Mouse (Mus musculus) C2C12 (cell line): ENCODE data around the gene Pelp1. TPM values are rescaled to one million over a fixed set of nuclear protein-coding genes. Genes with fewer than 3 reads are reported as not detected.

Experiments
- H3K27me3 ChIP-seq: one replicate; pipeline ENCODE4 v1.6.1; 2011; ENCODE audit not compliant: control insufficient read depth, insufficient read depth, insufficient read length
- H3K36me3 ChIP-seq: one replicate; pipeline ENCODE4 v1.6.1; 2011; ENCODE audit not compliant: control insufficient read depth, insufficient read depth
- H3K4me3 ChIP-seq: one replicate; pipeline ENCODE4 v1.5.1; 2011; ENCODE audit warnings: mild to moderate bottlenecking, control low read depth; ENCODE audit not compliant: poor library complexity, insufficient read depth, severe bottlenecking
- H3K79me2 ChIP-seq: one replicate; pipeline ENCODE4 v1.6.1; 2011; ENCODE audit not compliant: control insufficient read depth, insufficient read depth
- H3K79me3 ChIP-seq: one replicate; pipeline ENCODE4 v1.6.1; 2011; ENCODE audit warnings: low read depth, control low read depth
- H3ac ChIP-seq: one replicate; pipeline ENCODE3; 2011; ENCODE audit warnings: low read depth; ENCODE audit not compliant: control insufficient read depth, insufficient read length
- CEBPB ChIP-seq: IDR thresholded peaks from one replicate; pipeline ENCODE4 v1.6.1; 2011; ENCODE audit warnings: low read depth, mild to moderate bottlenecking, control low read depth, moderate library complexity
- CTCF ChIP-seq: IDR thresholded peaks from one replicate; pipeline ENCODE4 v1.5.1; 2011; ENCODE audit not compliant: control insufficient read depth, insufficient read depth, insufficient read length
- FOSL1 ChIP-seq: IDR thresholded peaks from one replicate; pipeline ENCODE4 v1.8.0; 2011; ENCODE audit warnings: mild to moderate bottlenecking, low read length; ENCODE audit not compliant: poor library complexity, insufficient read depth, severe bottlenecking
- MAX ChIP-seq: IDR thresholded peaks from one replicate; pipeline ENCODE4 v1.6.1; 2011; ENCODE audit warnings: mild to moderate bottlenecking, control low read depth
- MYOD1 ChIP-seq: IDR thresholded peaks from one replicate; pipeline ENCODE4 v1.6.1; 2011; ENCODE audit warnings: low read depth; ENCODE audit not compliant: control insufficient read depth, insufficient read length
- MYOG ChIP-seq: IDR thresholded peaks from one replicate; pipeline ENCODE4 v1.6.1; 2011; ENCODE audit not compliant: control insufficient read depth, insufficient read length; ENCODE audit errors: extremely low read depth
- USF1 ChIP-seq: IDR thresholded peaks from one replicate; pipeline ENCODE4 v1.6.1; 2011; ENCODE audit warnings: low read depth, mild to moderate bottlenecking, control low read depth, moderate library complexity
- polyA plus RNA-seq: library from polyadenylated mRNA; unstranded; fragments of >200 nt; fragmentation: generic; extraction: Trizol; gene quantifications from one replicate; pipeline ENCODE4 v1.2.1, GENCODE M21; 2012; ENCODE audit warnings: missing spikeins

The Pelp1 gene
- polyA plus RNA-seq, 1 experiment, result 40.6 TPM

DNA sequence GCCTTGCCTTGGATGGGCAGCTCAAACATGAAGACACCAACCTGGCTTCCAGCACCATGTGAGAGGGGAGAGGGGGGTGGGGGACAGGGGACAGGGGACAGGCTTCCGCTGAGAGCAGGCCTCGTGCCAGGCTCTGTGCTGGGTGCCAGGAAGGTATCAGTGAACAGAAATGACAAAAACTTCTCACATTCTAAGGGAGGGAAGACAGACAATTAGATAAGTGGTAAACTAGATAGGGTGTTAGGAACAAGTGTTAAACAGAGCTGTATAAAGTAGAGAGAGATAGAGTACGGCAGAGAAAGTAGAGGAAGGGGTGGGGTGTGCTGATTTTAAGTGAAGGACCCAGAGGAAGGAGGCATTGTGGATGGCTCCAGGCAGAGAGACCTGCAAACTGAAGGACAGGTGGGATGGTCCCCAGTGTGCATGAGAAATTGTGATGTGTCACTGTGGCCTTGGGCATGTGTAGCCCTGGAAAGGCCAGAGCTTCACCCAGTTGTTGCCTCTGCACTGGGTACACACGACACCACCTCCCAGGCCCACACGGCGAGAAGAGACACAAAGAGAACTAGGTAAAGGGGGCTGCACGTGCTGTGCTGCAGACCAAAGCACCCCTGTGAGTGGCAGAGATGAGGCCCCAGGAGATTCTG is 29.0 kb upstream of the Pelp1 start:
- no peak for TF ChIP-seq CTCF
- no peak for TF ChIP-seq MYOG
- no peak for TF ChIP-seq FOSL1
- no peak for TF ChIP-seq CEBPB
- no peak for TF ChIP-seq USF1
- no peak for TF ChIP-seq MYOD1
- TF ChIP-seq MAX, result no peak
- no peak overlapping the region for H3K4me3 ChIP-seq
- peaks cover 12% of the 10 kb centered on the region for H3K79me2 ChIP-seq
- no peak overlapping the region for H3ac ChIP-seq
- H3K79me3 ChIP-seq, result peaks cover 8% of the 10 kb centered on the region
- H3K36me3 ChIP-seq, result peaks cover 45% of the 10 kb centered on the region
- no peaks in the 10 kb centered on the region for H3K27me3 ChIP-seq

DNA sequence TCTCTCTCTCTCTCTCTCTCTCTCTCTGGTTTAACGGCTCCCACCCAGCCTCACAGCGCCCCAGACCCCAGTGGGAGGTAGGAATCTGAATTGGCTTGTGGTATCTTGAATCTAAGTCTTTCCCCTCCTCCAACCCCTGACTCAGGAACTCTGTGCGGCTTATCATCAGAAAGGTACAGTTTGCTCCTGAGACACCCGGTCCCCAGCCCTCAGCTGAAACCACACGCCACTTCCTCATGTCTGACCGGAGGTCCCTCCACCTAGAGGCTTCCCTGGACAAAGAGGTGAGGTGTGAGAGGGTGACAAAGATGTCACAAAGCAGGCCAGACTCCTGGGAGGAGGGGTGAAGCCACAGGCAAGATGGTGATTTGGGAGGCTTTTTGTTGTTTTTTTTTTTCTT is 27.6 kb upstream of the Pelp1 start:
- Histone ChIP-seq H3K4me3 (no peak overlapping the region), H3K79me2 (peaks cover 24% of the 10 kb centered on the region), H3ac (no peak overlapping the region), H3K27me3 (no peaks in the 10 kb centered on the region), H3K79me3 (peaks cover 13% of the 10 kb centered on the region), H3K36me3 (peaks cover 45% of the 10 kb centered on the region)
- TF ChIP-seq MYOD1 (no peak), CTCF (no peak), FOSL1 (no peak), MAX (no peak), USF1 (no peak), CEBPB (no peak), MYOG (no peak)

DNA sequence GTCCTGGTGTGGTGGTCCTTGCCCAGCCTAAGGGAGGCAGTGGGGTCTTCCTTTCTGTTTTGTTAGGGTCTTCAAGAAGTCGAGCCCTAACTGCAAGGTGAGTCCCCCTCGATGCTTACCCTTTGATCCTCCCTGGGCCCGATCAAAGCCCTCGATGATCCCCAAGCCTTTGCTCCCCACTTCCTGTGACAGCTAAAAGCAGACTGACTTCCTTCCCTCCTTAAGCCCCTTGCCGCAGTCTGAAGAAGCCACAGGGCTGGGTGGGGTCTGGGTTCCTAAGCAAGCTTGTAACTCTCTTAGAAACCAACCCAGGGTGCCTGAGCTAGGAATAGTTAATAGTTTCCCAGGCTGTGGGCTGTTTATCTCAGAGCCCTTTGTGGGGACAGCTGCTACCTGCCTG is 25.6 kb upstream of the Pelp1 start:
- H3K79me3 ChIP-seq, result peaks cover 13% of the 10 kb centered on the region

DNA sequence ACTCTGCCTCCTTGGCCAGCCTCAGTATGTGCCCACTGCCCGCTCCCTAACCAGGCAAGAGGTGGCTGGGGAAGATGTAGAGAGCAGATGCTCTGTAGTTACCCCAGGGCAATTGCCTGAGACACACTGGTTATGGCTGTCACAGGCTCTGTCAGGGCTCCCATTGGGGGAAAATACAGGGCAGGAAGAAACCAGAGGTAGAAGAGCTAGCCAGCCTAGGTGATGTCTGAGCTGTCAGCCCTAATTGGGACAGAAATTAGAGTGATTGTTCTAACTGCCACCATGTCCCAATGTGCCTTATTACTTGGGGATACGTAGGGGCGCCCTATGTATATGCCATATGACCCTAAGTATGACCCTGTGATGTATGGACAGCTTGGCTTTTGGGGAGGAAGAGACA is 24.1 kb upstream of the Pelp1 start:
- Histone ChIP-seq H3K79me2 (peaks cover 24% of the 10 kb centered on the region), H3K27me3 (no peaks in the 10 kb centered on the region), H3ac (no peak overlapping the region), H3K36me3 (peaks cover 25% of the 10 kb centered on the region), H3K4me3 (no peak overlapping the region), H3K79me3 (peaks cover 13% of the 10 kb centered on the region)
- TF ChIP-seq MYOD1 (no peak), CEBPB (no peak), USF1 (no peak), MYOG (no peak), FOSL1 (no peak), MAX (no peak), CTCF (no peak)

More for the DNA sequence above, 25.6 kb upstream of the Pelp1 start:
- H3ac ChIP-seq, result no peak overlapping the region
- H3K4me3 ChIP-seq, result no peak overlapping the region
- TF ChIP-seq CTCF (no peak), USF1 (no peak), MYOD1 (no peak), CEBPB (no peak), MYOG (no peak), FOSL1 (no peak), MAX (no peak)
- H3K36me3 ChIP-seq, result peaks cover 39% of the 10 kb centered on the region
- peaks cover 24% of the 10 kb centered on the region for H3K79me2 ChIP-seq
- no peaks in the 10 kb centered on the region for H3K27me3 ChIP-seq

DNA sequence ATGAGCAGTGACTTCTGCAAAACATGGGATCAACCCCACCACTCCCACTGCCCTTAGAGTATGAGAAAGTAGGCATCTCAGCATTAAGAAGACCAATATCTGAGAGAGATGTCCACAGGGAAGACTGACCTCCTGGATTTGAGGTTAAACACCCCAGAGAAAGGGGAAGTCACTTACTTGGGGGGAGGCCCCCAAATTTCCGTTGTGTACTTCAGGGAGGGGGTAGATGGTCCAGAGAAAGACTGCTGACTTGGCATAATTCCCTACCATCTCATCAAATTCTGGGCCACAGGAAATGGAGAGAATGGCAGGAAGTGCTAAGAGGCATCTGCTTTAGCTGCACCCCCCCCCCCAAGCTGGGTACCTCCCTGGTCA is 23.7 kb upstream of the Pelp1 start:
- Histone ChIP-seq H3K79me2 (peaks cover 24% of the 10 kb centered on the region), H3K4me3 (no peak overlapping the region), H3ac (no peak overlapping the region), H3K36me3 (peaks cover 25% of the 10 kb centered on the region), H3K79me3 (peaks cover 13% of the 10 kb centered on the region), H3K27me3 (no peaks in the 10 kb centered on the region)
- TF ChIP-seq USF1, result no peak
- no peak for TF ChIP-seq MAX
- TF ChIP-seq CTCF, result no peak
- no peak for TF ChIP-seq CEBPB

DNA sequence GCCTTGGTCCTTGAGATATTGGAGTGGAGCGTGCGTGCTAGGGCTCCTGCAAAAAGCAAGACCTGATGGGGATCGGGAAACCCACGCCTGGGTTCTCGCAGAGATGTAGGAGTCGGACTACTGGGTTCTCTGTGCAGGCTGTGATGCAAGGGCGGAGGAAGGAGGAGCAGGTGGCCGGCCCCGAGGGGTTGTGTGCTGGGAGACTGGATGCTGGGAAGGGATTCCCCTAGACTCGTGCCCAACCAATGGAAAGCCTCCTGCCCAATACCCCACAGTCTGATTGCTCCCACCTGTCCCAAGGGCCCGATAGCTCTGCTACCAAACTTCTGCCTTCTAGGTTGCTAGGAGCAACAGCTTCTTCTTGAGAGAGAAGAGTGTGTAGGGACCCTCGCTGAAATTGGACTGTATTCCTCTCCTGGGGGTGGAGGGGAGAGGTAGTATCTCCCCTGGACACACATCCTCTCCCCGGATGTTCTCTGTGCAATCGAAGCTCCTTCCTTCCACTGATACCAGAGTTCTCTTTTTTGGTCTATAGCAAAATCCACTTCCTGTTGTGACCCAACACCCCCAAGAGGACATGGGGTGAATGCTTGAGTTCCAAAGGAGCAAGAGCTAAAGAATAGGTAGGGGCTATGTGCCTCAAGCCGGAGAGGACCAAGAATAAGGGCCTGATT is 23.2 kb upstream of the Pelp1 start:
- Histone ChIP-seq H3K4me3 (peak overlapping the region; percentile 79), H3K27me3 (no peaks in the 10 kb centered on the region), H3K36me3 (peaks cover 25% of the 10 kb centered on the region), H3K79me3 (peaks cover 13% of the 10 kb centered on the region), H3ac (peak overlapping the region; percentile 69), H3K79me2 (peaks cover 24% of the 10 kb centered on the region)
- no peak for TF ChIP-seq FOSL1
- TF ChIP-seq CTCF, result no peak
- TF ChIP-seq USF1, result no peak
